Mouse (Mus musculus) gastrocnemius, adult 8-10 months (tissue): ENCODE results near the gene Tcf12. TPM values are rescaled to one million over a fixed set of nuclear protein-coding genes. Genes with fewer than 3 reads are reported as not detected.

Source experiments
- DNase-seq, 2 experiments: peaks; one replicate each; pipeline ENCODE4 v3.0.0; 2022; ENCODE audit warnings: low spot score in 2 of 2
- total RNA-seq, 4 experiments: library from RNA; stranded (reverse); gene quantifications; 2 replicates each; pipeline ENCODE4 v1.2.4; 2022

Gene Tcf12
- total RNA-seq, 4 experiments from 2014 or later = 16.6 to 26.1 (median 23.5) TPM

DNA sequence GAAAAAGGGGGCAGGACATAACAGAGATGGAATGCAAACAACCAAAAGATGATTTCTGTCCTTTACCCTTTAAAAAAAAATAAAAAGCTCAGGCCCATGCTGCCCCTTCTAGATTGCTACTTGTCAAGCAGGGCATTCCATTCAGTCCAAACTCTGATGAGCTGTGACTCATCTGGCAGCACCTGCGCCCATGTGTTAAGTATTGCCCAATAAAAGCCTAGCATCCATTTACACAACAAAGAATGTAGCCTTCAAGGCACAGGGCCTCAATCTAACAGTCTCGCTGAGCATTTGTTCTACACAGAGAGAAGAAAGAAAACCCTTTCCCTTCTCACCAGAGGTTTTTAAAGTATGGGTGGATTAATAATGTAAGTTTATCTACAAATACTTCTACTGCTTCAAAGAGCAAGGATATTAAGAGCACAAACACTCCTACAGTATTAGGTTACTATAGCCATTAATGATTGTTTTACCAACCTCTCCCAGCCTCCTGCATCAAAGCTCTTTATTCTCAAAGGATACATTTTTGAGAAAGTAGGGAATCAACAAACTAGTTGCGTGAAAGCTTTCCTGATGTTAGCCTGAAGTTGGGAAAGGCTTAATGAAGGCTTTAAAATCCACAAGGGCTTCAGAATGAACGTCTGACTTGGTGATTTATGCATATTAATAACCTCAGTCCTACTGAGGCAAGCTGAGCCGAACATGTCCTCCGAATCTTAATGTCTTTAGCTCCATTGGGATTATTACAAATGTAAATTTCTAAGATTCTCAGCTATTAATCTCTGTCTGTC, 195.6 kb downstream of the Tcf12 start:
- peak in 1 of 2 experiments; percentile 8 for DNase-seq

GRCm38 (mm10) chr9:71906522-71906921, 205.1 kb downstream of the Tcf12 start:
- DNase-seq = no peak

- no peak for DNase-seq
These were observed 212.8 kb downstream of the Tcf12 start for GRCm38 (mm10) chr9:71898852-71899251.

GRCm38 (mm10) chr9:71897399-71897798, 214.3 kb downstream of the Tcf12 start:
- no peak for DNase-seq

DNA sequence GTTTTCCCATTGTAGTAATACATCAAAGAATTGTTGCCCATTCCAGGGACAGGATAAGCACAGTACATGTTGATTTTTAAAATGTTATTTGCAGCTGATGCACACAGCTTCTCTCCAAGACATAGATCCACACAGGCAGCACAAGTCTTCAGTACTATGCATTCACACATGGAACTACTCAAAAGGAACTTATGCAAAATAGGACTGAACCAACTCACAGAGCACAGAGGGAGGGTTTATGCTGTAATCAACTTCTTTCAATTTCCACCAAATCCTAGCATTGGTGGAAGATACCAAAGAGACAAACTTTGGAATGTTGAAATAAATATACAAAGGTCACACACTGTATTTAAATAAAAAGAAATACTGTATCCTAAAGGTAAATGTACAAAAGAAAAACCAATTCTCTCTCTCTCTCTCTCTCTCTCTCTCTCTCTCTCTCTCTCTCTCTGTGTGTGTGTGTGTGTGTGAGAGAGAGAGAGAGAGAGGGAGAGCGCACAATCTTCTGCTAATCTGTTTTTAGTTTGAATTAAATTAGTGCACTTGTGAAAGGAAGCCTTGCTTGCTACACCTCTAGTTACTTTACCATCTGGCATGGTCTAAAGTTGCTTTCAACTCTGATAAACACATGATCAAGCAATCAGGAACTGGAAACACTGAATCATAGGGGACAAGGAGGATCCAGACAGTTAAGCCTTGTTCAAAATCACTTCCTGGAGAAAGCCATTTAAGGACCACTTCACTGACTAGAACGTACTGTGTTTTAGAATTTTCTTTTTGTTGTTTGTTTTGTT, 215.5 kb downstream of the Tcf12 start:
- no peak for DNase-seq

- no peak for DNase-seq
These were observed 216.4 kb downstream of the Tcf12 start for GRCm38 (mm10) chr9:71895291-71895690.

DNA sequence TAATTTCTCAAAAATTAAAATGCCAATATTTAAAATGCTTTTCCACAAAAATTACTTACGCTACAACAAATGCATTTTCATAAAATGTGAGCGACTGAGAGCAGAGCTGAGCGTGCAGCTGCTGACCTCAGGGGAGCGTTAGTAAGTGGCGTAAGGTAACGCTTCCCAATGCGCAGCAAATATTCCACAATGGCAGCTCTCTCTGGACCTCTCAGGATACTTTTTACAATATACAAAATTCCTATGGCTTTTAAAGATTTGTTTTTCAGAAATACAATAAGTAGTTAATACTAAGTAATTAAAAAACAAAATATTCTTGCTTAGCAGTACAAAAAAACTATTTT, 216.8 kb downstream of the Tcf12 start:
- no peak for DNase-seq

- no peak for DNase-seq
These were observed 217.3 kb downstream of the Tcf12 start for GRCm38 (mm10) chr9:71894246-71894942.

DNA sequence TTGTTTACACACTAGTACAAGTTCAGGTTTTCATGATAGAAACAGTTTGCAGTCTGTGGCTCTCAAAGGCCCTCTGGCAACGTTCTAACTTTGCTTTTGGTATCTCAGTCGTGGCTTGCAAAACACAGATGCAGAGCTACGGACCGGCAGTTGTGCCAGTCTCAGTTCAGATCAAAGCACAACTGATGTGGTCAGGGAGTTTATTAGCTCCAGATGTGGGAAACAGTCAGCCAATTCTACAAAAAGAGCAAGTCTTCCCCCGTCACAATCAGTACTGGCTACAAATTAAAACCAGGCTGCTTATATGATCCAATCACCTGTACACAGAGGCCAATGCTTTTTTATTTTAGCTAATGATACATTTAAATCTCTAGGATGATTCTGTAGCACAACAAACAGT, 223.2 kb downstream of the Tcf12 start:
- DNase-seq = peak in 1 of 2 experiments; percentile 11

DNA sequence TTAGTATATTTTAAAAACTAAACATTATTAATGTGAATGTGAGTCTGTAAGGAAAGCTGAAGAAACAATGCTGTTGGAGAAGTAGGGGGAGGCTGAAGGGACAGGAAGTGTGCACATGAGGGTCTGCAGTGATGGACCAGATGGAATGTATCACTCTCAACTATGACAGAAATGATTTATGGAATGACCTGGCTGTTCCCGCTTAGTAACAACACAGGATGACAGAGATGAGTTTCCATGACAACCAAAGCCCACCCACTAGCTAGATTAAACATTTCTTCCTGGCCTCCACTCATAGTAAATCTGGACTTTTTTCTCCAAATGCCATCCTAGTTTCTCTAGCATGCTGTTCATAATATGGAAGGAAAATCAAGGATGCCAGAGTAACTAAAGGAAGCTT, 231.0 kb downstream of the Tcf12 start:
- DNase-seq = no peak

- no peak for DNase-seq
These were observed 231.7 kb downstream of the Tcf12 start for GRCm38 (mm10) chr9:71879972-71880371.

GRCm38 (mm10) chr9:71879415-71879814, 232.3 kb downstream of the Tcf12 start:
- no peak for DNase-seq

DNA sequence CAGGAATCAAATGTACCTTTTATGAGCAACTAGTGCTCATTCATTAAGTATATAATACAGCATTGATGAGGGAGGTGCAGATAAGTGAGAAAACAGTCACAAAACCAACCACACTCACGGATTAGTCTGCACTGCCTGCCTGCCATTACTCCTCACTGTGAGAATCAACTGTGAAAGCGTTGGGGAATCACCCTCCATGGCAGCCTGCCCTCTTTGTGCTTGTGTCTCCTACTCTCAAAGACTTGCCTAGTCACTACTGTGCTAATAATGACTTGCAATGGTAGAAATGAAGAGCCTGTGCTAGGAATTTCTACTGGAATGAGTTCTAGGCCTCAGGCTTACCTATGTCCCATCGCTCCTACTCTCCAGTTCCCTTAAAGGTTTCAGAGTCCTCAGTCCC, 233.8 kb downstream of the Tcf12 start:
- DNase-seq = no peak

GRCm38 (mm10) chr9:71874761-71875160, 236.9 kb downstream of the Tcf12 start:
- DNase-seq = no peak

DNA sequence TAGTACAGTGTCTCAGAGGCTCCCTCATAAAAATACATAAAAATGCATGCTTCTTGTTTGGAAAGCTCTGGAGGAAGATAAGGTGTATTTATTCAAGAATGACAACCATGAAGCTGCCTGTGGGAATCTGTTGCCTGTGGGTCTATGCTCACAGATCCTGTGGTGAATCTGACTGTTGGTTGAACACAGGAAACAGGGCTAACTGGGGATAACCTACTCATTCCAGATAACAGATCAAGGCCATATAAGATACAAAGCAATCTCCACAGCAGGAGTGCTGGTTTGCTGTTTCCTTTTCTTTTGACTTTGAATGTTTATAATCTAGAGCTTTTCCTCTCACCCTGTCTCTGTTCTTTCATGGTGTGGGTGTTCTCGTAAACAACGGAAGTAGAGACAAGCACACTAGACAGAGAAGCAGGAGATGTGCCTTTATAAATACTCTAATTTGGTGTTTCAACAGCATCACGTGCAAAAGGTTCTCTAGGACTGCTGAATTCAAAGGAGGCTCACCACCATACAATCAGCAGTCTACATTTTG, 237.6 kb downstream of the Tcf12 start:
- DNase-seq = no peak

GRCm38 (mm10) chr9:71863338-71863737, 248.3 kb downstream of the Tcf12 start:
- DNase-seq = no peak

DNA sequence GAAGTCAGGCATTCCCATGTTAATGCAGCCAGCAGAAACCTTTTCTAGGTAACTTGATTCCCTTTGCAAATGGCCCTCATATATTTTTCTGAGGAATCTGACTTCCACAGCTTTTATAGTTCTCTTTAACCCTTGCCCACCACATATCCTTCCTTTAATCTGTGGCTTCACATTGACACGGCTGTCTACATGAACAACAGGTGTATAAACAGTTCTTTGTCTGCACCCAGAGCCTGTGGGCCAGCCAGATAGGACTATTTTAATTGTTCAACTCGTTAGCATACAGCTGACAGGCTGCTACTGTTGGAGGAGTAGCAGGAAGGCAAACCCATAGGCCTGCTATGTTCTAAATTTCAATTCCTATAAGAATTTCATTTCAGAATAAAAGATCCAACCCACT, 250.0 kb downstream of the Tcf12 start:
- no peak for DNase-seq

DNA sequence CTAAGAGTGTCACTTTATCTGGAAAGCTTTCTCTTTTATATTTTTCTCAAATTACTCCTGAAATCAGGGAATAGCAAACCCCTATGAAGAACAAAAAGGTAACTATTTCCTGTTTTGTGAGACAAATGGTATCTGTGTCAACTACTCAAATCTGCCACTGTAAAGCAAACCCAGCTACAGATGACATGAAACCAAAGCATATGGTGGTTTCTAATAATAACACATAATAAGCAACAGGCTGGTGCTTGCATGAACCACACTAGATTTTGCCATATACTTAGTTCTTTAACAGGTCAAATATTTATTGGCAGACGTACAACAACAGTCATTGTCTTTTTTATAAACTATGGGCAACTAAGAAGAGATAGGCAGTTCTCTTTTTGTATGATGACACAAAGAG, 253.7 kb downstream of the Tcf12 start:
- no peak for DNase-seq

- DNase-seq = no peak
These were observed 257.8 kb downstream of the Tcf12 start for GRCm38 (mm10) chr9:71853904-71854303.

DNA sequence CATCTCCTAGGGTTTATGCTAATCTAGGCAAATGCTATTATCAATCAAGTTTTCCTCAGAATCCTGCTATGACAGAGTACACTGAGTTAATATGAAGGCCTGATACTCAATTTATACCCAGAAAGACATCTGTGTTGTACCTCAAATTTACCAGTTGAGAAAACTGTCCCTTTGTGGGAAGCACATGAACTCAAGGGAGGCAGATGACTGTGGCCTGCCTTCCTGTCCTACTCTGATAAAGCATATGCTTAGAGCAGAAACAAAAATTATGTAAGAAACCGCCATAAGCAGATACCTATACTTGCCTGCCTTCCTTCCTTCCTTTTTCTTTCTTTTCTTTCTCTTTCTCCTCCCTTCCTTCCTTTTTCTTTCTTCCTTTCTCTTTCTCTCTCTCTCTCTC, 261.4 kb downstream of the Tcf12 start:
- DNase-seq = no peak

- DNase-seq = no peak
These were observed 263.3 kb downstream of the Tcf12 start for GRCm38 (mm10) chr9:71848392-71848791.

- DNase-seq = no peak
These were observed 263.8 kb downstream of the Tcf12 start for GRCm38 (mm10) chr9:71847921-71848320.
